Mouse (Mus musculus) embryonic facial prominence, embryonic 14.5 days (tissue): ENCODE data around the gene Rps8. TPM values are rescaled to one million over a fixed set of nuclear protein-coding genes. Genes with fewer than 3 reads are reported as not detected.

ENCODE experiments used
- ATAC-seq: fragments of 200-750 bp; cut with Nextera tagmentation; 2 replicates; pipeline ENCODE4 v1.8.0; 2017; ENCODE audit warnings: low read depth, moderate number of reproducible peaks, moderate TSS enrichment
- DNase-seq: peaks from one replicate; pipeline ENCODE4 v3.0.0-alpha.2; 2015; ENCODE audit warnings: low spot score
- H3K27ac ChIP-seq: fragments of 300-500 bp; sonication (generic); replicated peaks from 2 replicates; pipeline ENCODE4 v1.5.1; 2014; ENCODE audit warnings: low read depth, mild to moderate bottlenecking, low read length, moderate library complexity
- H3K27me3 ChIP-seq: fragments of 300-500 bp; sonication (generic); replicated peaks from 2 replicates; pipeline ENCODE4 v1.6.1; 2014; ENCODE audit warnings: low read length; ENCODE audit not compliant: control insufficient read depth, insufficient read depth
- H3K36me3 ChIP-seq: fragments of 300-500 bp; sonication (generic); 2 replicates; pipeline ENCODE4 v1.6.1; 2014; ENCODE audit warnings: low read length, mixed read lengths; ENCODE audit not compliant: control insufficient read depth, insufficient read depth
- H3K4me1 ChIP-seq: fragments of 300-500 bp; sonication (generic); 2 replicates; pipeline ENCODE4 v1.6.1; 2014; ENCODE audit warnings: antibody characterized with exemption, low read length; ENCODE audit not compliant: control insufficient read depth, insufficient read depth
- H3K4me2 ChIP-seq: fragments of 300-500 bp; sonication (generic); 2 replicates; pipeline ENCODE4 v1.6.1; 2014; ENCODE audit warnings: low read depth, mild to moderate bottlenecking, low read length, moderate library complexity, mixed read lengths
- H3K4me3 ChIP-seq: fragments of 300-500 bp; sonication (generic); 2 replicates; pipeline ENCODE4 v1.5.1; 2014; ENCODE audit warnings: low read depth, mild to moderate bottlenecking, low read length
- H3K9ac ChIP-seq: fragments of 300-500 bp; sonication (generic); 2 replicates; pipeline ENCODE4 v1.6.1; 2014; ENCODE audit warnings: low read depth, mild to moderate bottlenecking, low read length, moderate library complexity, mixed read lengths
- H3K9me3 ChIP-seq: fragments of 300-500 bp; sonication (generic); 2 replicates; pipeline ENCODE4 v1.6.1; 2016; ENCODE audit warnings: low read length; ENCODE audit not compliant: control insufficient read depth
- WGBS: fragments of 180-500 bp; shearing (Covaris S2); extraction: QIAGEN DNeasy Blood & Tissue Kit; methylation state at CpG from one replicate; pipeline ENCODE4 v1.1.7; 2014; 5-methylcytosine and 5-hydroxymethylcytosine counted together
- polyA plus RNA-seq: library from polyadenylated mRNA; unstranded; fragments of >200 nt; fragmentation: Nextera tagmentation; extraction: Ambion mirVana; gene quantifications from 2 replicates; pipeline ENCODE4 v1.2.1, GENCODE M21; 2014

Gene Rps8
- polyA plus RNA-seq, 1 experiment from 2014 or later: 1,364 TPM

DNA sequence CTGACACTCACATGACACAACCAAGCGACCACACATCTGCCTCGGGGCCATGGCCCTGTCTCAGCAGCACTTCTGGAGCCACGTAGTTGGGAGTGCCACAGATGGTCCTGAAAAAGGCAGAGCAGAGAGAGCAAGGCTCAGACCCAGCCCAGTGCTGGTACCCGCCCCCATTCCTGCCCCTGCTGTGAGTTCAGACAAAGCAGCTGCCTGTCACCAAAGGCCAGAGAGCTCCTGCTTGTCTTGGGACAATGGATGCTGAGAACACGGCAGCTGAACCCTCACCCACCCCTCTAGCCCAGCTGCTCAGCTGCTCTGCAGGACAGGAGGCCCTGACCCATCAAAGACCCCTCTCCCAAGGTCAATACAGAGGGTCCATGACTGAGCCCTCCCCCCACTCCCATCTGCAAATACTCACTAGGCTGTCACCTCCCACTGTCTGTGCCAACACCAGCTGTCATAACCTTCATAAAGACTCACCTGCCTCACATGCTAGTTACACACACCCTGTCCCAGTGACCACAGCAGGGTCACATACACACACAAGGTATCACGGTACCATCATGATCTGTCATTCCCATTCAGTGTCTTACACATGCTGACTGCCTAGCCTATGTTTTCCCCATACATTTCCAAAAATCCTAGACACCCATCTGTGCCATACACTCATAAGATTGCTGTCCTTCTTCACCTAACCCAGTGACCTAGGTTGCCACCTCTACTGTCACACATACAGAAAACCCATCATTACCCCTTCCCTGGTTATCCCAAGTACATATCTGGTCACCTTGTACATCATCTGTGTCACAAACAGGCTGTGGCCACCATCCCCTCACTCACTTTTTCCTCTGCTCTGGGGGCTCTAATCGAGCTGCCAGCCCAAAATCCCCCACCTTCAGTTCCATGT, 23.9 kb downstream of the Rps8 start:
- Histone ChIP-seq H3K9ac (0 out of 2 replicates have a peak overlapping the region, but pooled peaks have one; percentile 84), H3K4me1 (peaks cover 4% of the 10 kb centered on the region; the same call in 1 of the 2 replicates), H3K27ac (no peak overlapping the region), H3K27me3 (peaks cover 20% of the 10 kb centered on the region), H3K9me3 (no peaks in the 10 kb centered on the region), H3K4me2 (peak overlapping the region; percentile 97), H3K4me3 (peak overlapping the region; percentile 83), H3K36me3 (peaks cover 12% of the 10 kb centered on the region)
- ATAC-seq (peak; percentile 42; the same call in 1 of the 2 replicates), DNase-seq (peak; percentile 72)
- 28% methylated on average over 7 of the region's 7 CpGs for WGBS

DNA sequence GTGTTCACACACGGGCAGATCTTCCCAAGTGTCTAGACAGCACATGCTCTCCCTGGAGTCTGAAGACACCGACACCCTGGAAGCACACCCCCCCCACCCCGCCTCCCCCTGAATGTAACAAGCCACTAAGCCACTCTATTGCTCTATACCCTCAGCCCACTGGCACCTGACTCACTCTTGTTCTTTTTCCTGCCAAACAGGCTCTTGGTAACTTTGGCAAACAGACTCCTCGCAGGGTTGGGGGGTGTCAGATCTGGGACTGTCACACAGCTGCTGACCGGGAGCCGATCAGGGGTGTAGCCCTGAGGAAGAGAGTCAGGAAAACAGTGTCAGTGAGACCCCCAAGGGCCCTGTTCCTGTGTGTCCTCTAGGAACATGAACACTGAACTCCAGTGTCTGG, 24.8 kb downstream of the Rps8 start:
- Histone ChIP-seq H3K9ac (no peak overlapping the region), H3K36me3 (peaks cover 12% of the 10 kb centered on the region), H3K27me3 (peaks cover 20% of the 10 kb centered on the region), H3K4me2 (no peak overlapping the region), H3K4me3 (no peak overlapping the region), H3K4me1 (peaks cover 6% of the 10 kb centered on the region), H3K27ac (no peak overlapping the region), H3K9me3 (no peaks in the 10 kb centered on the region)
- no peak for DNase-seq
- no peak for ATAC-seq
- WGBS: 72% methylated on average over 6 of the region's 6 CpGs

DNA sequence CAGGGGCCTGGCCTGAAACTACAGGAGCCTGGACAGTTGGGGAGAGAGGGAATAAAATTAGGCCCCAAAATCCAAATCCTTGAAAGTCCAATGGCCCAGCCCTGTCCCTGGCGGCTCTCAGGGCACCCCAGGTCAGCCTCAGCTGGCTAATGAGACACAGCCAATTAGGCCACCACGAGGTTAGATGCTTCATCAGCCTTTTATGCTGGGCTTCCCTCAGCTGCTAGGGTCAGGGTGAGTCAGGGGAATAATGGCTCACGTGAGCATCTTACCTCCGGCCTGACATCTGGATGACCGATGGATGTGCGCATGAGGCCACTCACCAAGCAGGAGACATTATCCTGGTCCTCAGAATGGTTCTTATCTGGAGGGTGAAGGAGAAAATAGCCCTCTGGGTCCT, 25.3 kb downstream of the Rps8 start:
- Histone ChIP-seq H3K36me3 (peaks cover 12% of the 10 kb centered on the region), H3K4me2 (no peak overlapping the region), H3K27me3 (peaks cover 20% of the 10 kb centered on the region), H3K9ac (no peak overlapping the region), H3K4me1 (peaks cover 11% of the 10 kb centered on the region), H3K27ac (no peak overlapping the region), H3K4me3 (no peak overlapping the region), H3K9me3 (no peaks in the 10 kb centered on the region)
- no peak for DNase-seq
- no peak for ATAC-seq
- 77% methylated on average over 6 of the region's 6 CpGs for WGBS

DNA sequence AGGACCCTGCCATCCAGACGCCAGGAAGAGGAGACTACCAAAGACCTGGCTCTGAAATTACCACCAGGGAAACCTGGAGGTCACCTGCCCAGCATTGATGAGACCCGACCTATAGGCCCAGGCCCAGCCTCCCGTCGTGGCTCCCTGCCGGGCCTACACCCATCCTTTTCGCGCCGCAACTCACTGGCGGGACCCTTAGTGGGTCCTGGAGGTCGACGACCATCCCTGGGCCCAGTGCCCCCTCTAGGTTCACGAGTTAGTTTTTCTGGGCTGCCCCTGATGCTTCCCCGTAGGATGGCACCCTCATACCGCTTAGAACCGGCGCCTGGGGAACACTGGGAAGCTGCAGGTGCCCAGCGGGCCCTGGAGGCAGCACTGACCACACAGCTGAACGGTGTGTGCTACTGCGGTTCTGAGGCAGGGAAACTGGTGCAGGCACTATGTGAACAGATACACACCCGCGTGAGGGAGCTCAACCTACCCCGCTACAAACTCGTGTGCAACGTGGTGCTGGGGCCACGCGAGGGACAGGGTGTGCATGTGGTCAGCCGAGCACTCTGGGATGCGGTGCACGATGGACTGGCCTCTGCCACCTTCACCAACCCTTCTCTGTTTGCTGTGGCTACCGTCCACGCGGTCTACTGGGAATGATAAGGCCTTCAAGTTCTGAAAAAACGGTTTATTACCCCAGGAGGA, 27.9 kb downstream of the Rps8 start:
- 89% methylated on average over 33 of the region's 33 CpGs for WGBS
- H3K36me3 ChIP-seq: peaks cover 12% of the 10 kb centered on the region
- H3K27me3 ChIP-seq: peaks cover 16% of the 10 kb centered on the region
- no peak overlapping the region for H3K27ac ChIP-seq
- no peaks in the 10 kb centered on the region for H3K9me3 ChIP-seq
- no peak for ATAC-seq
- H3K4me1 ChIP-seq: peaks cover 24% of the 10 kb centered on the region
- no peak overlapping the region for H3K9ac ChIP-seq
- H3K4me3 ChIP-seq: no peak overlapping the region
- DNase-seq: no peak
- H3K4me2 ChIP-seq: no peak overlapping the region

DNA sequence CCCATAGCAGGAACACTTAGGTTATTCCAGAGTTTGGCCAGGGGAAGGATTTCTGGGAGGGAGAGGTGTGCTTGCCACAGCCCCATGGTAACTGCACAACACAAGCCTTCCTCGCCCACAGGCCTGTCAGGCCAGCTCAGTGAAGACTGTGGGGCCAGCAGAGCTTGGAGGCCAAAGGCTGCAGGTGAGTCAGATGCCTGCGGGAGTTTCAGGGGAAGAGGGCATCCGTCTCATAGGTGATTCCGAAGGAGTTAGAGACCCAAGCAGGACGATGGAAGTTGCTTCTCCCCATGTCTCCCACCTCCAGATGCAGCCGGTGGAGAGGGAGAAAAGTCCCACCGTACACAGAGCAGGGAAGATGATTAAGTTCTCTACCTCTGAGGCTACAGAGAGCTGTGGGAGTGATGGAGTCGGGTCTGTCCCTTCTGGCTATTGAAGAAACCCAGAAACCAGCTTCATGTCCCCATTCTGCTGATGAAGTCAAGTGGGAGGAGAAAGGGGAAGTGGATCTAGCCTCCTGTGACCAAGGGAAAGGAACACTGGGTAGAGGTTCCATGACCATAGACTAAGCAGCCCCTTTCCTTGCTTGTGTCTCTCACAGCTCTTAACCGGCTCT, 29.3 kb downstream of the Rps8 start, which contains the start of gene Tctex1d4:
TSS of gene Tctex1d4 (plus strand) at position 120 of the 616 bp plus-strand sequence.
- Histone ChIP-seq H3K9me3 (no peaks in the 10 kb centered on the region), H3K27ac (peak within 1 kb of the TSS; percentile 88), H3K36me3 (peaks cover 12% of the 10 kb centered on the region), H3K4me1 (peaks cover 21% of the 10 kb centered on the region), H3K4me2 (no peak within 1 kb of the TSS), H3K9ac (0 out of 2 replicates have a peak within 1 kb of the TSS, but pooled peaks have one; percentile 52), H3K4me3 (no peak within 1 kb of the TSS), H3K27me3 (peaks cover 3% of the 10 kb centered on the region; the same call in 1 of the 2 replicates)
- ATAC-seq (no peak), DNase-seq (no peak)
- 80% methylated on average over 9 of the region's 9 CpGs for WGBS

DNA sequence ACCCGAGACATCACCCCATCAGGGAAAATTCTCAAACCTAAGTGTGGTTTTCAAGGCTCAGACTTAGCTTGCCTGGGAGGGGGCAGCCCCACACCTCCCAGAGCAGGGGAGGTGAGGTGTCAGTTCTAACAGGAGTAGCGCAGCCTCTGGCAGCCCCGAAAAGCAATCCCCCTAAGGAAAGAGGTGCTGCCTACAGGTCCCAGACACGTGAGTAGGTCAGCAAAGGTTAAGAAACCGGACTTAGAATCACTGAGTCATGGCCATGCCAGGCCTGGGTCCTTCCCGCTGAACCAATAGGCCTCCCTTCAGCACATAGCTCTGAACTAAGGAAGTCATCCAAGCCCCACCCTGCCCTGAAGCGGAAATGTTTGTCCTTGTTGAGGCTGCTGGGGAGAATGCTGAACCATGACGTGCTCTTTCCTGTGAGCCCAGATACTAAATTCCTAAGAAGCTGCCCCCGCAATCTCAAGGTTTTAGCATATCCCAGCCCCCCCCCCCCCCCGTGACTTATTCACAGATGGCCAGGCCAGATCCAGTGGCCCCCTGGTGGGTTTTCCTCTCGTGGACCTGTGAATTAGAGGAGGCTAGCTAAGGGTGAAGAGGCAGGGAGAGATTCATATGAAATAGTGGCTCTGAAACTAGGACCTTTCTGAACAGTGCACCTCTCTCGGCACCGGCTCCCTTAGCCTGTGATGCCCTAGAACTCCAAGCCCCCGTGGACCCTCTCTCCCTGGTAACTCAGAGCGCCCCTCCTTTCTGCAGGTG, 30.0 kb downstream of the Rps8 start:
- peaks cover 8% of the 10 kb centered on the region for H3K36me3 ChIP-seq
- H3K4me3 ChIP-seq: no peak overlapping the region
- WGBS: 40% methylated on average over 14 of the region's 15 CpGs
- DNase-seq: peak; percentile 88
- H3K9me3 ChIP-seq: no peaks in the 10 kb centered on the region
- peaks cover 21% of the 10 kb centered on the region for H3K4me1 ChIP-seq
- no peak overlapping the region for H3K4me2 ChIP-seq
- peak overlapping the region; percentile 88 for H3K27ac ChIP-seq
- ATAC-seq: peak; percentile 68
- 0 out of 2 replicates have a peak overlapping the region, but pooled peaks have one; percentile 52 for H3K9ac ChIP-seq
- H3K27me3 ChIP-seq: no peaks in the 10 kb centered on the region

DNA sequence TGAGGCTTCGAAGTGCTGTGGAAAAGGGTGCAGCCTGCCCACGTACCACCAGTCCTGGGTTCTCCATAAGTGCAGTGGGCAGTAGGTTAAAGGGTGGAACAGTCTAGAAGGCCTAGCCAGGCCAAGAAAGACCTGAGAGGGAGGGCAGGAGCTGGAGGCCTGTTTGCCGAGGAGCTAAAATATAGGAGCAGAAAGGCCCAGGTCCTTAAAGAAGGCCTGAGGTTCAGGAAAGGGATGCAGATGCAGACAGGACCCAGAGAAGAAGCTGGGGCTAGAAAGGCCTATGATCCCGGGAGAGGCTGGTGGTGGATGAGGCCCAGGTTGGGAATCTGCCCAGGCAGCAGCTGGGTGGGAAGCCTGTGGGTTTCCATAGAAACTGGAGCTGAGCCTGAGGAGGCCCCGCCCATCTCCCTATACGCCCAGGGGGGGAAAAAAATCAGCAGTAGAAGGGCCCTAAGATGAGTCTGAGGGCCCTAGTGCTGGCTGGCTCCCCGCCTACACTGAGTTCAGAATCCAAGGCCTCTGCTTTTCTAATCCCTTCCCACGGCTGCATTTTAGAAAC, 30.6 kb downstream of the Rps8 start, which contains the start of gene Btbd19:
TSS of gene Btbd19 (minus strand) at position 378 of the 562 bp plus-strand sequence.
- ATAC-seq (peak; percentile 48), DNase-seq (peak; percentile 93)
- H3K4me1 ChIP-seq: peaks cover 21% of the 10 kb centered on the region
- H3K9me3 ChIP-seq: no peaks in the 10 kb centered on the region
- peak within 1 kb of the TSS; percentile 52 for H3K9ac ChIP-seq
- no peak within 1 kb of the TSS for H3K4me3 ChIP-seq
- peak within 1 kb of the TSS; percentile 33 for H3K4me2 ChIP-seq
- WGBS: 28% methylated on average over 8 of the region's 8 CpGs
- H3K27ac ChIP-seq: peak within 1 kb of the TSS; percentile 88
- H3K27me3 ChIP-seq: no peaks in the 10 kb centered on the region
- peaks cover 5% of the 10 kb centered on the region for H3K36me3 ChIP-seq
